Mouse (Mus musculus): ENCODE data around the gene Socs7. TPM values are rescaled to one million over a fixed set of nuclear protein-coding genes. Genes with fewer than 3 reads are reported as not detected.

Gene Socs7
- polyA plus RNA-seq, 1 experiment from 2014 or later, result 6.9 TPM

GRCm38 (mm10) chr11:97389127-97389526 is 26.8 kb downstream of the Socs7 start:
- Histone ChIP-seq H3K36me3 (ENCODE audit: control insufficient read depth, insufficient read depth, low read length) (peaks cover 83% of the 10 kb centered on the region), H3K9ac (replicated peaks; ENCODE audit: low read length) (no peak overlapping the region), H3K4me3 (replicated peaks; ENCODE audit: low read depth, low read length) (no peak overlapping the region), H3K9me3 (ENCODE audit: control insufficient read depth, low read length) (no peaks in the 10 kb centered on the region), H3K4me2 (ENCODE audit: low read length) (no peak overlapping the region), H3K4me1 (ENCODE audit: control insufficient read depth, insufficient read depth, low read length) (no peaks in the 10 kb centered on the region), H3K27me3 (ENCODE audit: control insufficient read depth, insufficient read depth, low read length) (no peaks in the 10 kb centered on the region), H3K27ac (replicated peaks; ENCODE audit: low read depth, low read length) (no peak overlapping the region)
- DNase-seq (no peak), ATAC-seq (ENCODE audit: low FRiP score, low TSS enrichment) (no peak)
- WGBS, result 87% methylated on average over 8 of the region's 8 CpGs

- H3K4me2 ChIP-seq (ENCODE audit: low read length), result no peak overlapping the region
- H3K4me3 ChIP-seq (replicated peaks; ENCODE audit: low read depth, low read length), result no peak overlapping the region
- 69% methylated on average over 11 of the region's 11 CpGs for WGBS
- H3K4me1 ChIP-seq (ENCODE audit: control insufficient read depth, insufficient read depth, low read length), result no peaks in the 10 kb centered on the region
- peaks cover 82% of the 10 kb centered on the region for H3K36me3 ChIP-seq (ENCODE audit: control insufficient read depth, insufficient read depth, low read length)
- no peak overlapping the region for H3K27ac ChIP-seq (replicated peaks; ENCODE audit: low read depth, low read length)
- no peaks in the 10 kb centered on the region for H3K27me3 ChIP-seq (ENCODE audit: control insufficient read depth, insufficient read depth, low read length)
- no peaks in the 10 kb centered on the region for H3K9me3 ChIP-seq (ENCODE audit: control insufficient read depth, low read length)
- no peak overlapping the region for H3K9ac ChIP-seq (replicated peaks; ENCODE audit: low read length)
- no peak for ATAC-seq (ENCODE audit: low FRiP score, low TSS enrichment)
- no peak for DNase-seq
Measured at GRCm38 (mm10) chr11:97393658-97394057, 31.3 kb downstream of the Socs7 start.

GRCm38 (mm10) chr11:97394146-97394545 is 31.8 kb downstream of the Socs7 start:
- Histone ChIP-seq H3K36me3 (ENCODE audit: control insufficient read depth, insufficient read depth, low read length) (peaks cover 77% of the 10 kb centered on the region), H3K9me3 (ENCODE audit: control insufficient read depth, low read length) (no peaks in the 10 kb centered on the region), H3K4me3 (replicated peaks; ENCODE audit: low read depth, low read length) (no peak overlapping the region), H3K27me3 (ENCODE audit: control insufficient read depth, insufficient read depth, low read length) (no peaks in the 10 kb centered on the region), H3K4me2 (ENCODE audit: low read length) (no peak overlapping the region), H3K9ac (replicated peaks; ENCODE audit: low read length) (no peak overlapping the region), H3K4me1 (ENCODE audit: control insufficient read depth, insufficient read depth, low read length) (no peaks in the 10 kb centered on the region), H3K27ac (replicated peaks; ENCODE audit: low read depth, low read length) (no peak overlapping the region)
- WGBS, result 87% methylated on average over 11 of the region's 11 CpGs
- no peak for DNase-seq
- no peak for ATAC-seq (ENCODE audit: low FRiP score, low TSS enrichment)

GRCm38 (mm10) chr11:97398506-97398905 is 36.2 kb downstream of the Socs7 start:
- H3K36me3 ChIP-seq (ENCODE audit: control insufficient read depth, insufficient read depth, low read length), result peaks cover 33% of the 10 kb centered on the region
- DNase-seq, result no peak
- no peak overlapping the region for H3K9ac ChIP-seq (replicated peaks; ENCODE audit: low read length)
- no peaks in the 10 kb centered on the region for H3K9me3 ChIP-seq (ENCODE audit: control insufficient read depth, low read length)
- H3K4me1 ChIP-seq (ENCODE audit: control insufficient read depth, insufficient read depth, low read length), result 0 out of 2 replicates have a peak, but pooled peaks cover 5% of the 10 kb centered on the region
- no peaks in the 10 kb centered on the region for H3K27me3 ChIP-seq (ENCODE audit: control insufficient read depth, insufficient read depth, low read length)
- H3K27ac ChIP-seq (replicated peaks; ENCODE audit: low read depth, low read length), result no peak overlapping the region
- no peak for ATAC-seq (ENCODE audit: low FRiP score, low TSS enrichment)
- WGBS, result 62% methylated on average over 2 of the region's 2 CpGs
- H3K4me3 ChIP-seq (replicated peaks; ENCODE audit: low read depth, low read length), result no peak overlapping the region
- no peak overlapping the region for H3K4me2 ChIP-seq (ENCODE audit: low read length)

GRCm38 (mm10) chr11:97399958-97400710 is 37.8 kb downstream of the Socs7 start:
- Histone ChIP-seq H3K4me2 (ENCODE audit: low read length) (peak overlapping the region; percentile 63), H3K9ac (replicated peaks; ENCODE audit: low read length) (no peak overlapping the region), H3K27me3 (ENCODE audit: control insufficient read depth, insufficient read depth, low read length) (no peaks in the 10 kb centered on the region), H3K27ac (replicated peaks; ENCODE audit: low read depth, low read length) (peak overlapping the region; percentile 20; the same call in 1 of the 2 replicates), H3K4me3 (replicated peaks; ENCODE audit: low read depth, low read length) (peak overlapping the region; percentile 28), H3K4me1 (ENCODE audit: control insufficient read depth, insufficient read depth, low read length) (peaks cover 12% of the 10 kb centered on the region), H3K36me3 (ENCODE audit: control insufficient read depth, insufficient read depth, low read length) (peaks cover 17% of the 10 kb centered on the region), H3K9me3 (ENCODE audit: control insufficient read depth, low read length) (no peaks in the 10 kb centered on the region)
- DNase-seq (peak; percentile 91), ATAC-seq (ENCODE audit: low FRiP score, low TSS enrichment) (peak; percentile 60)
- WGBS, result 5% methylated on average over 23 of the region's 23 CpGs

- WGBS, result 15% methylated on average over 6 of the region's 6 CpGs
- Histone ChIP-seq H3K9ac (replicated peaks; ENCODE audit: low read length) (no peak overlapping the region), H3K27me3 (ENCODE audit: control insufficient read depth, insufficient read depth, low read length) (no peaks in the 10 kb centered on the region; the same call in 1 of the 2 replicates), H3K4me3 (replicated peaks; ENCODE audit: low read depth, low read length) (no peak overlapping the region), H3K9me3 (ENCODE audit: control insufficient read depth, low read length) (no peaks in the 10 kb centered on the region), H3K4me1 (ENCODE audit: control insufficient read depth, insufficient read depth, low read length) (peaks cover 22% of the 10 kb centered on the region), H3K27ac (replicated peaks; ENCODE audit: low read depth, low read length) (peak overlapping the region; percentile 20), H3K4me2 (ENCODE audit: low read length) (peak overlapping the region; percentile 63; the same call in 1 of the 2 replicates), H3K36me3 (ENCODE audit: control insufficient read depth, insufficient read depth, low read length) (peaks cover 10% of the 10 kb centered on the region; the same call in 1 of the 2 replicates)
- peak; percentile 42 for DNase-seq
- ATAC-seq (ENCODE audit: low FRiP score, low TSS enrichment), result peak; percentile 53; the same call in 1 of the 2 replicates
Measured at GRCm38 (mm10) chr11:97401082-97401481, 38.7 kb downstream of the Socs7 start.

- no peaks in the 10 kb centered on the region; the same call in 1 of the 2 replicates for H3K27me3 ChIP-seq (ENCODE audit: control insufficient read depth, insufficient read depth, low read length)
- no peak overlapping the region for H3K9ac ChIP-seq (replicated peaks; ENCODE audit: low read length)
- H3K36me3 ChIP-seq (ENCODE audit: control insufficient read depth, insufficient read depth, low read length), result 0 out of 2 replicates have a peak, but pooled peaks cover 4% of the 10 kb centered on the region
- no peaks in the 10 kb centered on the region for H3K9me3 ChIP-seq (ENCODE audit: control insufficient read depth, low read length)
- no peak overlapping the region for H3K4me3 ChIP-seq (replicated peaks; ENCODE audit: low read depth, low read length)
- H3K27ac ChIP-seq (replicated peaks; ENCODE audit: low read depth, low read length), result peak overlapping the region; percentile 20; the same call in 1 of the 2 replicates
- ATAC-seq (ENCODE audit: low FRiP score, low TSS enrichment) (no peak), DNase-seq (no peak)
- WGBS, result 81% methylated on average over 3 of the region's 3 CpGs
- peaks cover 24% of the 10 kb centered on the region for H3K4me1 ChIP-seq (ENCODE audit: control insufficient read depth, insufficient read depth, low read length)
- H3K4me2 ChIP-seq (ENCODE audit: low read length), result no peak overlapping the region
Measured at GRCm38 (mm10) chr11:97401686-97402435, 39.5 kb downstream of the Socs7 start.

GRCm38 (mm10) chr11:97402746-97403145 is 40.4 kb downstream of the Socs7 start:
- Histone ChIP-seq H3K9ac (replicated peaks; ENCODE audit: low read length) (no peak overlapping the region), H3K27me3 (ENCODE audit: control insufficient read depth, insufficient read depth, low read length) (no peaks in the 10 kb centered on the region; the same call in 1 of the 2 replicates), H3K9me3 (ENCODE audit: control insufficient read depth, low read length) (no peaks in the 10 kb centered on the region), H3K4me2 (ENCODE audit: low read length) (no peak overlapping the region), H3K4me3 (replicated peaks; ENCODE audit: low read depth, low read length) (no peak overlapping the region), H3K36me3 (ENCODE audit: control insufficient read depth, insufficient read depth, low read length) (no peaks in the 10 kb centered on the region), H3K4me1 (ENCODE audit: control insufficient read depth, insufficient read depth, low read length) (peaks cover 24% of the 10 kb centered on the region), H3K27ac (replicated peaks; ENCODE audit: low read depth, low read length) (no peak overlapping the region)
- DNase-seq (no peak), ATAC-seq (ENCODE audit: low FRiP score, low TSS enrichment) (no peak)
- 12% methylated on average over 2 of the region's 2 CpGs for WGBS

Measured in midbrain, embryonic 14.5 days (tissue).